Mouse (Mus musculus) MEL-GATA-1-ER (cell line): ENCODE measurements around the gene Scyl3.

Experiments
- DNase-seq: peaks from one replicate; pipeline ENCODE4 v3.0.0-alpha.2; 2012; ENCODE audit warnings: low read depth; ENCODE audit errors: extremely low read depth

Gene Scyl3

GRCm38 (mm10) chr1:163958036-163958435 lies 29.1 kb downstream of the Scyl3 start:
- no peak for DNase-seq

GRCm38 (mm10) chr1:163964008-163964689 lies 35.2 kb downstream of the Scyl3 start:
- no peak for DNase-seq

- DNase-seq: no peak
These were observed 45.6 kb downstream of the Scyl3 start for GRCm38 (mm10) chr1:163974471-163974870.

GRCm38 (mm10) chr1:163975088-163975487 lies 46.2 kb downstream of the Scyl3 start:
- no peak for DNase-seq

GRCm38 (mm10) chr1:163976515-163976914 lies 47.6 kb downstream of the Scyl3 start:
- DNase-seq: no peak

- DNase-seq: peak; percentile 38
These were observed 63.5 kb downstream of the Scyl3 start for GRCm38 (mm10) chr1:163992371-163992770.

GRCm38 (mm10) chr1:163994173-163994720 lies 65.3 kb downstream of the Scyl3 start:
- DNase-seq: no peak

GRCm38 (mm10) chr1:163994721-163995608 lies 66.1 kb downstream of the Scyl3 start, which contains the start of the genes BC055324 and Mettl18:
TSS of gene BC055324 (minus strand) at chr1:163994796.
TSS of gene Mettl18 (plus strand) at chr1:163994889.
- DNase-seq: peak; percentile 85

- DNase-seq: no peak
These were observed 66.7 kb downstream of the Scyl3 start for GRCm38 (mm10) chr1:163995609-163995913.

- DNase-seq: no peak
These were observed 73.0 kb downstream of the Scyl3 start for GRCm38 (mm10) chr1:164001831-164002452.

GRCm38 (mm10) chr1:164004311-164004710 lies 75.4 kb downstream of the Scyl3 start:
- DNase-seq: no peak
